Mouse (Mus musculus) heart, adult 2 months (tissue): ENCODE measurements around the gene Mlip.

Experiments
- CTCF ChIP-seq: fragments of 200-600 bp; IDR thresholded peaks from 2 replicates; pipeline ENCODE4 v1.8.1; 2022; ENCODE audit warnings: antibody characterized with exemption, mild to moderate bottlenecking, moderate library complexity
- EP300 ChIP-seq: fragments of 200-500 bp; IDR thresholded peaks from 2 replicates; pipeline ENCODE4 v1.6.1; 2011; ENCODE audit warnings: low read depth, low read length, control low read depth; ENCODE audit not compliant: insufficient read depth
- POLR2A ChIP-seq: fragments of 200-500 bp; IDR thresholded peaks from 2 replicates; pipeline ENCODE4 v1.6.1; 2011; ENCODE audit warnings: mild to moderate bottlenecking, low read depth, low read length, control low read depth; ENCODE audit not compliant: insufficient read depth

DNA sequence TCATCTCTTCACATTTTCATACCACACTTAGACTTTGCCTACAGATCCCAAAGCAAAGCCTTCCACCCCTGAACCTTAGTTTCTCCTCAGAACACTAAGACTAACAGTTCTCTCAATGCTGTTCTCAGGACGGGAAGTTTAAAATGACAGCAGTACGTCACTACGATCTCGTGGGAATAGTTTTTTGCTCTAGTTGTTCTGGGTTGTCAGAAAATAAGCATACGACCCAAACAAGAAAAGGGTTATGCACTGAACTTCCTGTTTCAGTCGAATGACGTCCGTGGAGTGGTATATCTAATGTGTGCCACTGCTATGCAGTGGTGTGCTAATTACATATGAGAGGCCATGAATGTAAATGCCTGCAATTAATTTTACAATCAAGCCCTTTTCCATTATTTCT, 7.9 kb upstream of the Mlip start:
- TF ChIP-seq CTCF (no peak), POLR2A (no peak), EP300 (no peak)
